Mouse (Mus musculus) left cerebral cortex, adult 2 months (tissue): Measurements from ENCODE around the gene Med20. TPM values are rescaled to one million over a fixed set of nuclear protein-coding genes. Genes with fewer than 3 reads are reported as not detected.

Experiments
- DNase-seq, 2 experiments: peaks; one replicate each; pipeline ENCODE4 v3.0.0; 2021 to 2022; ENCODE audit warnings: low spot score in 2 of 2, mixed read lengths in 1 of 2; ENCODE audit errors: extremely low spot score in 1 of 2
- H3K27ac ChIP-seq: fragments of 200-600 bp; 2 replicates; pipeline ENCODE4 v1.8.1; 2022
- H3K4me3 ChIP-seq: fragments of 200-600 bp; 2 replicates; pipeline ENCODE4 v1.8.1; 2022
- CTCF ChIP-seq: fragments of 200-600 bp; IDR thresholded peaks from 2 replicates; pipeline ENCODE4 v1.8.1; 2022; ENCODE audit warnings: antibody characterized with exemption, mild to moderate bottlenecking, moderate library complexity
- intact Hi-C: fragments of 180-260 bp; cut with DNase I; formaldehyde crosslinking; loops from one replicate; pipeline ENCODE4 v1.15.1; 2025
- long read RNA-seq, 2 experiments: library from polyadenylated mRNA; stranded (forward); transcript quantifications; one replicate each; pipeline ENCODE4 v2.0.0; 2021; ENCODE audit warnings: borderline mapping rate in 2 of 2
- total RNA-seq, 2 experiments: library from RNA; stranded (reverse); gene quantifications; 2 replicates each; pipeline ENCODE4 v1.2.3; 2021

Gene Med20
- 10 to 100 TPM; 29.3 to 33.3 TPM for total RNA-seq
- long read RNA-seq, experiment 1, full-length matches to known transcripts: 29 of 38 reads
- long read RNA-seq, experiment 1, partial matches to known transcripts: 2 of 38 reads
- long read RNA-seq, experiment 1, other reads (novel, unspliced or antisense): 7 of 38 reads
- long read RNA-seq, experiment 2, full-length matches to known transcripts: 29 of 31 reads
- long read RNA-seq, experiment 2, partial matches to known transcripts: 1 of 31 reads
- long read RNA-seq, experiment 2, other reads (novel, unspliced or antisense): 1 of 31 reads

DNA sequence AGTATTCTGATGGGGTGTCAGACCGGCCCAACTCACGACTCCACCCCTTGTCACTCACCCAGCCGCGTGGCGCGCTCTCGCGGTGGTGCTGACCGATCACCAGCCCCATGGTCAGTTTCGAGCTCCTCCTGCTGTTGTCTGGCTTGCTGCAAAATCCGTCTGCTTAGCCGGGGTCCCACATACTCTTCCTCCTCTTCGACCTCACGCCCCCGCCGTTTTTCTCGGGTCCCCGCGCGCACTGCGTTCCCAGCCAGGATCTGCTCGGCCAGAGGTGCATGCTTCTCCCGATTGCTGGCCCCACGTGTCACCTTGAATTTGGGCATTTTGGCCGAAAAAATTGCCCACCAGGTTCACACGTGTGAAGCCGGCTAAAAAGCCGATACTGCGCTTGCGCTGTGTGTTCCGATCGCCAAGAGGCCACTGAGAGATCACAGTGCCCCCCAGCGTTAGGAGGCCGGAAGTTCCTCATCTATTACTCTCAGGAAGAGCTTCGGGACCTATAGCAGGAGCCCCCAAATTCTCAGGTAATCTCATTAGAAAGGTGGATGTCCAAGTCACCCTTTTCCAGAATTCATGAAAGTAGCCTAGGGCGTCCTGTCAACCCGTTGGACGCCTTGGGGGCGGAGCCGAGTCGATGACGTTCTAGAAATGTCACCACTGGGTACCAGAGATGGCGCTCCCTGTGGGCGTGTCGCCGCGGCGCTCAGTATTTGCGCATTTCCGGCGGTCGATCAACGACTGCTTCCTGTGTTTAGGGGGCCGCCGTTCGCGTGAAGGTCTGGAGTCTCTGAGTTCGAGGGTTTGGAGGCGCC is at the start of gene Med20, which contains the start of the genes Bysl and Gm20517:
Gene Med20 (plus strand): TSS at position 734 of the 812 bp plus-strand sequence.
Gene Bysl (minus strand): TSS at position 644 of the 812 bp plus-strand sequence.
Gene Gm20517 (plus strand): TSS at position 741 of the 812 bp plus-strand sequence.
- Histone ChIP-seq H3K4me3 (peak within 1 kb of the TSS; percentile 61), H3K27ac (peak within 1 kb of the TSS; percentile 98)
- DNase-seq: peak; percentile 97 to 98
- intact Hi-C loops: loop anchor here (1.0 to 5.0 kb wide), 2 partner anchors 18 to 76 kb away; partner anchors contain the start of genes Frs3 and Tomm6
- peak; percentile 93 for TF ChIP-seq CTCF

DNA sequence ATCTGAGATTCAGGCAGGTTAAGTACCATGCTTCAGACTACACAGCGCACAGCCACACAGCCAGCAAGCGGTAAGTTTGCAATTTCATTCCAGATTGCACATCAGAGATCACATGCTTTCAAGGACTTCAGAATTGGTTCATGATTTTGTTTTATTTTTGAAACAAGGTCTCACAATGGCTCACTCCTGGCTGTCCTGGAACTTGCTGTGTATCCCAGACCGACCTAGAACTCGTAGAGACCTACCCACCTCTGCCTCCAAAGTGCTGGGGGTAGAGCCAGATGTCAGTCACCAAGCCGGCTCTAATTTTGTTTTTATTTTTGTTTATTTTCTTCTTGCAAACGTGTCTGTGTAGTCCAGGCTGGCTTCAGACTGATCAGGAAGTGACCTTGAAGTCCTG is 48.5 kb upstream of the Med20 start:
- no peak overlapping the region for H3K4me3 ChIP-seq
- intact Hi-C loops: no loop called here
- no peak for DNase-seq
- TF ChIP-seq CTCF: no peak
- H3K27ac ChIP-seq: no peak overlapping the region

DNA sequence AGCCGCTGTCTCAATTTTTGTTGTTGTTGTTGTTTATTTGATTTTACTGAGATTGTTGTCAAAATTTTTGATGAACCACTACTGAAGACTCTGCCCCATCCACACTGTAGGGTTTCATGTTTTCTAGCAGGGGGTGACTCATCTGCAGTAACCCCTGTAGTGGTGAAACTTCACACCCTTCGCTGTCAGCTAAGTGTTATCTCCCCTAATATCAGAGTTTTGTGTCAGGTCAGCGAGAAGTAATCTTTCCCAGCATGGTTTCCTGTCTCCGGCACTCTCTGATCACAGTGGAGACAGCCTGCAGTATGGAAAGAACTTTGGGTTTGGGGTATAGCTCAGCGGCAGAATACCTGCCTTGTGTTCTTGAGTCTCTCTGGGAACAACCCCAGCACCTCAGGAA is 46.8 kb upstream of the Med20 start:
- Histone ChIP-seq H3K4me3 (no peak overlapping the region), H3K27ac (no peak overlapping the region)
- no peak for DNase-seq
- intact Hi-C loops: no loop called here
- no peak for TF ChIP-seq CTCF

DNA sequence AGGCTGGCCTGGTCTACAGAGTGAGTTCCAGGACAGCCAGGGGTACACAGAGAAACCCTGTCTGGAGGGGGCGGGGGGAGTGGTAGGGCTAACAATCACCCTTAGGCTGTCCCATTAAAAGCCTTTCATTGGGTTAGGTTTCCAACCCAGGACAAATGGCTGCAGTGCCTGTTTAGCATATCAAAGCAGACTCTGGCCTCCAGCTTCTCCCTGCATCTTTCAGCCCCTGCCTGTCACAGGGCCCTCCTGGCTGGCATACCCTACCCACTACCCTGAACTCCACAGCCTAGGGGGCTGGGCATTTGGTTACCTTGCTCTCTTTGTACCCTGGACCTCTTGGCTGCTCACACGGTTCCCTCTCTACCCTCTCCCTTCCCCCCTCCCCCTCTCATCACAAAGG is 45.2 kb upstream of the Med20 start:
- intact Hi-C loops: no loop called here
- H3K4me3 ChIP-seq: no peak overlapping the region
- H3K27ac ChIP-seq: no peak overlapping the region
- no peak for TF ChIP-seq CTCF
- no peak for DNase-seq

DNA sequence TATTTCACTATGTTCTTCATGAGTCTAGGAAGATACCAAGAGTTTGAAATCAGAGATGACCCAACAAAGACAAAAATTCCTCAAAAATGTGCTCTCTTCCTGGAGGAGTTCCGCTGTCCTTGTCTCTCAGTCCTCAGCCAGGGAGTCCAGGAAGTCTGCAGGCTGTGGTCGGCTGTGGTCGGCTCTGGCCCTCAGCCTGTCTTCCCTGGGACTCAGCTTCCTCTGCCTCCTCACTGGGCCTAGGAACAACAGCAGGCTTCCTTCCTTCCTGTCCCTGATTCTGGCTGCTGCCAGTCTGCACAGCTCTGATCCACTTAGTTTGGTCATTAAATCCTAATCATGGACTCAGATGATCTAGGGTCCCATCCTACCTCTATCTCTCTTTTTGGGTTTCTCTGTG is 44.1 kb upstream of the Med20 start:
- Histone ChIP-seq H3K4me3 (no peak overlapping the region), H3K27ac (no peak overlapping the region)
- no peak for DNase-seq
- no peak for TF ChIP-seq CTCF
- intact Hi-C loops: no loop called here

DNA sequence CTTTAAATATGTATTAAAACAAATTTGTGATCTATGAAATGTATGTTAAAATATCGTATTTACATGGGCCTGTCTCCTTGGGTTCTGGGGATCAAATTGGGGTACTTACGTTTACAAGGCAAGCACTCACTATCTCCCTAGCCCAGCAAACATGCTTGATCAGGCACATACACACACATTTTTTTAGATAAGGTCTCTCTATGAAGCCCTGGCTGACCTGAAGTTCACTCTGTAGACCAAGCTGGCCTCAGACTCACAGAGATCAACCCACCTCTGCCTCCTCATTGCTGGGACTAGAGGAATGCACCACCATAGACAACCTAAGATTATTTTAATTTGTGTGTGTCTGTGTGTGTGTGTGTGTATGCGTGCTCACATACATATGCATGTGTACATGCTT is 43.0 kb upstream of the Med20 start:
- TF ChIP-seq CTCF: no peak
- H3K27ac ChIP-seq: no peak overlapping the region
- no peak overlapping the region for H3K4me3 ChIP-seq
- DNase-seq: no peak
- intact Hi-C loops: no loop called here

DNA sequence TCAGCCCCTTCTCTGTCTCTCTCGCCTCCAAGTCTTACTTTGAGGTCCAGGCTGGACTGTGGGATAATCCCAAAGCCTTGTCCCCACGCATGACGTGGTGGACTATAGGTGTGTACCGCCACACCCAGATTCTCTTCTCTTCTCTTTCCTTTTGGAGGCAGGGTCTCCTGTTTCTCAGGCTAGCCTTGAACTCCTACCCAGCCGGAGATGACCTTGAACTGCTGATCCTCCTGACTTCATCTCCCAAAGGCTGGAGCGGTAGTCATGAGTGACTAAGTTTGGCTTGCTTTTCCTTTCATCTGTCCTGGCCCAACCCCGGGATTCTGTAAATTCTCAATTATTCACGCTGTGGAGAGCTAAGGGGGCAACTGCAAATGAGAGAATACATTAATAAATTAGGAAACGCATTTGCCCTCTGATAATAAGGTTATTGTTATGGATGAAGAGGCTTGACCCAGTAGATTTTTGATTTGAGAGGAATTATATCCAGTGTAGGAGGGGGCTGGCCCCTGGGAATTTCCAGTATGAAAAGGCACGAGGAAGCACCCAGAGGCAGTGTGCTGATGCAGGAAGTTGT is 42.3 kb upstream of the Med20 start:
- no peak overlapping the region for H3K27ac ChIP-seq
- DNase-seq: no peak
- H3K4me3 ChIP-seq: no peak overlapping the region
- TF ChIP-seq CTCF: no peak
- intact Hi-C loops: no loop called here

DNA sequence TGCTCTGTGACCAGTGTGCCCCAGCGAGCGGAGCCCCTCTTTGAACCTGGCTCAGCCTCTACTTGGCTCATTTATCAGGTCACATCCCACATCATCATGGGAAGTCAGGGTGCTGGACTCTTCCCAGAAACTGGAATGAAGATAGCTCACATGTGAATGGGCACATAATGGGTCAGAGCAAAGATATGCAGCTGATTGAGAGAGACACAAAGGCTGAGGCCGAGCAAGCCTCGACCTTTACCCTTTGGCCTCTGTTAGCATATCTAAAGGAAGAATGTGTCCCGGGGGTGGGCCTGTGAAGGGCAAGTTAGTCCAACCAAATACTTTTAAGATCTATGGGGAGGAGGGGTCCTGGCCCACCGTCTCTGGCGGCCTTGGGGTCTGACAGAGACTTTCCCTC is 39.8 kb upstream of the Med20 start:
- intact Hi-C loops: no loop called here
- Histone ChIP-seq H3K4me3 (no peak overlapping the region), H3K27ac (no peak overlapping the region)
- no peak for TF ChIP-seq CTCF
- no peak for DNase-seq

DNA sequence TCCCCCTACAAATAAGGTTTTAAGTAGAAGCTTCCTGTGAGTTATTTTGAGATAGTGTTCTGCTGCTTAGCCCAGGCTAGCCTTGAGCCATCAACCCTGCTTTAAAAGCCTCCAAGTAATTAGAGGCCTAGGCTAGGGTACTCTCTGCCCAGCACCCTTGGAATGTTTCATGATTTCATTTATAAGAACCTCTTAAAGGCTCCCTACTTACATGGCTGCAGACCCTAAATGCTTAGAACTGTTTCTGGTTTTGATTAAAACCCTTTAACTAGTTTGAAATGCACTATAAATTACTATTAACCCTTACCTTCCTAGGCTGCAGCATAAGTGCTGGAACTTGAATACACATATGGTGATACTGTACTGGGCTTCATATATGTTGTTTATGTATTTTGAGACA is 38.9 kb upstream of the Med20 start:
- Histone ChIP-seq H3K4me3 (no peak overlapping the region), H3K27ac (no peak overlapping the region)
- TF ChIP-seq CTCF: no peak
- intact Hi-C loops: no loop called here
- no peak for DNase-seq

DNA sequence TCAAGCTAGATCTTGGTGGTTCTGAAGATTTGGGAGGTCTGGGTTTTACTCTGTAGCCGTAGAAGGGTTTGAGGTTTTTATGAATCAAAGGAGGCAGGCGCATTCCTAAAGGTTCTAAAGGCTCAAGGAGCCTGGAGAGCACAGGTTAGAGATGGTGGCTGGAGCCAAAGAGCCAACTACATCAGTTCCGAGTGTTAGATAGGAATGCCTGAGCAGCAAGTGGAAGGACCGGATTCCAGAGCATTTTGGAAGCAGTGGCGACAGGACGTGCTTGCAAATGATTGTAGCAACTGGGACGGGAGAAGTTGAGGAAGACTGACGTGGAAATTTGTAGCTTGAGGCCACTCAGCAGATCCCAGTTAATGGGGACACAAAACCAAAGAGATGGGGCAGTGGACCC is 37.4 kb upstream of the Med20 start:
- Histone ChIP-seq H3K4me3 (no peak overlapping the region), H3K27ac (no peak overlapping the region)
- intact Hi-C loops: no loop called here
- no peak for TF ChIP-seq CTCF
- DNase-seq: no peak

DNA sequence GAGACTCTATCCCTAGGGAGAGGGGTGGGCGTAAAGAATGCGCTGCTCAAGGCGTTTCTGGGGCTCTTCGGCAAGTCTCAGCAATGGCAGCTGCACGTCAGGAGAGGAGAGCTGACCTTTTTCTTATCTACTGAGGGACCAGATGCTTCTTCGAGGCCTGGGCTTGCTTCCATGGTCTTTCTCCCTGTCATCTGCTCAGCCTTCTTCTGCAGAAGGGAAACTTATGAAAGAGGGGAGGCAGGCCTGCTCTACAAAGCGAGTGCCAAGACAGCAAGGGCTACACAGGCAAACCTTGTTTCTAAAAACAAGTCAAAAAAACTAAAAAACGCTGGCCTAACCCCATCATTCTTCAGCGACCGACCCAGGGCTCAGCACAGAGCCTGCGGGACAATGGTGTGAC is 36.6 kb upstream of the Med20 start:
- DNase-seq: no peak
- Histone ChIP-seq H3K27ac (no peak overlapping the region), H3K4me3 (no peak overlapping the region)
- TF ChIP-seq CTCF: no peak
- intact Hi-C loops: no loop called here

DNA sequence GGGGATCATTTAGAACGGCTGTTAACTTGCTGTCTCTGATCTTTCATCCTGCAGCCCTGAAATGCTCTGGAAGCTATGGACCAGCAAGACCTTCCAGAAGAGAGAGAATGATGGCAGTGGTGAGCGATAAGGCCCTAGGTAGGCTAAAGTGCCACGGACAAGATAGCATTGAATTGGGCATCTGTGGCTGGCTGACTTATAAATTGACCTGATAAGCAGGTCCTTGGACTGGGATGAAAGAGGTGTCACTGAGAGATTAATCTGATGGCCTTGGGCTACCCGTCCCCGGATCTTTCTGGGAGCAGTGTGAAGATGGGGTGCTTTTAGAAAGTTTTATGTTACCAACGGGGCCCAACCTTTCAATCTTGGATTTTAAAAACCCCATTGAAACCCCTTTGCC is 32.7 kb upstream of the Med20 start:
- Histone ChIP-seq H3K4me3 (no peak overlapping the region), H3K27ac (no peak overlapping the region)
- intact Hi-C loops: no loop called here
- no peak for TF ChIP-seq CTCF
- no peak for DNase-seq
